Mouse (Mus musculus) c-Kit-positive CD71-positive TER-119-negative erythroid progenitor cells, embryonic 14.5 days (primary cell): ENCODE measurements around the gene Tnfsf12.

ENCODE experiments used
- DNase-seq: peaks from one replicate; pipeline ENCODE4 v3.0.0-alpha.2; 2013; ENCODE audit warnings: low read depth

Gene Tnfsf12

GRCm38 (mm10) chr11:69655264-69656064 is 40.2 kb downstream of the Tnfsf12 start, which contains the start of gene Sox15:
Gene Sox15, plus strand, starts transcription at chr11:69655314.
- DNase-seq: no peak

- DNase-seq: no peak
Observed at GRCm38 (mm10) chr11:69654760-69655159, 40.9 kb downstream of the Tnfsf12 start.

GRCm38 (mm10) chr11:69653399-69653798 is 42.2 kb downstream of the Tnfsf12 start:
- DNase-seq: no peak

GRCm38 (mm10) chr11:69645860-69646259 is 49.8 kb downstream of the Tnfsf12 start:
- DNase-seq: no peak
